Mouse (Mus musculus) cerebellum, adult 2 months (tissue): ENCODE measurements around the gene Wdr45b. TPM values are rescaled to one million over a fixed set of nuclear protein-coding genes. Genes with fewer than 3 reads are reported as not detected.

Source experiments
- DNase-seq, 2 experiments: peaks; one replicate each; pipeline ENCODE4 v3.0.0; 2021
- H3K27ac ChIP-seq: fragments of 200-500 bp; 2 replicates; pipeline ENCODE4 v1.5.1; 2012; ENCODE audit warnings: low read length, control low read depth, inconsistent platforms; ENCODE audit not compliant: insufficient read depth
- H3K27me3 ChIP-seq: fragments of 200-500 bp; 2 replicates; pipeline ENCODE4 v1.6.1; 2012; ENCODE audit warnings: inconsistent platforms, mild to moderate bottlenecking, low read length, moderate library complexity; ENCODE audit not compliant: control insufficient read depth, insufficient read depth
- H3K4me1 ChIP-seq: fragments of 200-500 bp; 2 replicates; pipeline ENCODE4 v1.6.1; 2011; ENCODE audit warnings: low read length; ENCODE audit not compliant: control insufficient read depth, insufficient read depth
- H3K4me3 ChIP-seq: fragments of 200-500 bp; replicated peaks from 2 replicates; pipeline ENCODE3; 2011; ENCODE audit warnings: mild to moderate bottlenecking, low read depth, low read length, control low read depth; ENCODE audit not compliant: insufficient read depth
- CTCF ChIP-seq: fragments of 200-500 bp; IDR thresholded peaks from 2 replicates; pipeline ENCODE4 v1.5.1; 2011; ENCODE audit warnings: low read depth, mild to moderate bottlenecking, control low read depth, low read length, moderate library complexity, borderline replicate concordance; ENCODE audit not compliant: insufficient read depth
- POLR2A ChIP-seq: fragments of 200-500 bp; IDR thresholded peaks from 2 replicates; pipeline ENCODE4 v1.6.1; 2011; ENCODE audit warnings: low read length, control low read depth, borderline replicate concordance; ENCODE audit not compliant: insufficient read depth
- WGBS: fragments of 180-500 bp; shearing (Covaris S2); methylation state at CpG from one replicate; pipeline ENCODE4 v1.1.7; 2018; 5-methylcytosine and 5-hydroxymethylcytosine counted together
- polyA plus RNA-seq: library from polyadenylated mRNA; depleted of rRNA; stranded (reverse); fragments of >200 nt; gene quantifications from 2 replicates; pipeline ENCODE4 v1.2.3, GENCODE M21; 2012; rRNA removed

Wdr45b gene
- polyA plus RNA-seq, 1 experiment, result 66.3 TPM

- 82% methylated on average over 8 of the region's 8 CpGs for WGBS
- peaks cover 9% of the 10 kb centered on the region for H3K4me1 ChIP-seq
- DNase-seq, result no peak
- TF ChIP-seq CTCF, result no peak
- no peak for TF ChIP-seq POLR2A
- H3K27me3 ChIP-seq, result no peaks in the 10 kb centered on the region
- H3K27ac ChIP-seq, result no peak overlapping the region
- no peak overlapping the region for H3K4me3 ChIP-seq
These were observed 76.7 kb downstream of the Wdr45b start for GRCm38 (mm10) chr11:121277516-121277915.

Other genes with a start within 250 kb of the Wdr45b start
- gene Tex19.2, start 235.8 kb downstream of the Wdr45b start, polyA plus RNA-seq, result not detected in 2 replicates
- gene Tex19.1, start 208.3 kb downstream of the Wdr45b start, polyA plus RNA-seq, result 0.11 TPM in 1 of 2 replicates, not detected in the other
- gene Uts2r, start 194.2 kb downstream of the Wdr45b start, polyA plus RNA-seq, result 0.59 and 0.63 TPM in 2 replicates
- gene Hexdc, start 150.0 kb downstream of the Wdr45b start, polyA plus RNA-seq, result 54.1 and 61.0 TPM in 2 replicates
- 11.4 and 12.0 TPM in 2 replicates for gene Ogfod3, start 149.7 kb downstream of the Wdr45b start, polyA plus RNA-seq
- gene Cybc1, start 125.1 kb downstream of the Wdr45b start, polyA plus RNA-seq, result 36.2 and 37.4 TPM in 2 replicates
- 60.4 and 68.9 TPM in 2 replicates for gene Narf, start 117.2 kb downstream of the Wdr45b start, polyA plus RNA-seq
- 44.7 and 47.1 TPM in 2 replicates for gene Foxk2, start 94.5 kb downstream of the Wdr45b start, polyA plus RNA-seq
- 3.3 and 3.8 TPM in 2 replicates for gene Rab40b, start 33.8 kb upstream of the Wdr45b start, polyA plus RNA-seq
- 37.7 and 38.0 TPM in 2 replicates for gene Fn3krp, start 67.0 kb upstream of the Wdr45b start, polyA plus RNA-seq
- gene Fn3k, start 80.5 kb upstream of the Wdr45b start, polyA plus RNA-seq, result 57.6 and 59.5 TPM in 2 replicates
- 76.8 and 77.5 TPM in 2 replicates for gene Tbcd, start 97.5 kb upstream of the Wdr45b start, polyA plus RNA-seq
- 0.98 and 1.00 TPM in 2 replicates for gene Zfp750, start 164.9 kb upstream of the Wdr45b start, polyA plus RNA-seq